Mouse (Mus musculus): Measurements from ENCODE around the gene Zfp677. TPM values are rescaled to one million over a fixed set of nuclear protein-coding genes. Genes with fewer than 3 reads are reported as not detected.
A peak's percentile ranks its signal among the peaks of the same experiment; 100 is the strongest.
"Not testable (repeated sequence)": the region's sequence is repeated elsewhere in the genome, so short reads cannot be mapped to it uniquely, and the experiment has no call there.

The Zfp677 gene
- total RNA-seq (2021): 1 to 10 TPM; 2.1 TPM
- long read RNA-seq, partial matches to known transcripts: 0 of 1 reads
- long read RNA-seq, other reads (novel, unspliced or antisense): 0 of 1 reads

DNA sequence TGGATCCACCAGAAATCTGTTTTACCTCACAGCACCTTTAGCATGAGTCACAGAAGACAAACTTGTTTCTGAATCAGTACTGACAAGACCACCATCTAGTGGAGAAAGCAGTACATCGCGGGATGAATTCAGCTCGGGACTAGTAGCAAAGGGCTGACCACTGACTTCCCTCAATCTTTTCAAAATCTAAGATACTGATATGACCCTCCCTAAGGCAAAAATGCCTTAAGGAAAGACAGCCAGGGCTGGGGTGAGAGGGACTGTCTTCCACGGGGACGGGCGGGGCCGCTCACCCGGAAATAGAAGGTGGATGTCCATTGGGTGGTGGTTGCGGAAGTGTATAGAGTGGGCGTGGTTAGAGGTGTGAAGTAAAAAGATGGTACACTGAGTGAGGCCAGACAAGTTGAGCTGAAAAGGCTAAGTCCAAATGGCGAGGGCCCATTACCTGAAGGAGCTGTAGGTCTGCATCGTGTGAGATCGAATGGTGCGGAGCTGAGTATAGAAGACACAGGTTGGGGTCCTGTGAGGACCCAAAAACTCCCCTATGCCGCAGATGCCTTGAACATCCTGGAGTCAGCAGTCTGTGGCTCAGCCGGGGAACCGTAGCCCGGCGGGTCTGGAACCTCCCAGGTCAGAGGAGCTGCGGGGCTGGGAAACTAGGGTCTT lies at the start of gene Zfp677:
Gene Zfp677 (plus strand): TSS at position 358 of the 666 bp plus-strand sequence.
- peak; percentile 43 to 49 for DNase-seq (ENCODE audit: low spot score in 2 of 2)

DNA sequence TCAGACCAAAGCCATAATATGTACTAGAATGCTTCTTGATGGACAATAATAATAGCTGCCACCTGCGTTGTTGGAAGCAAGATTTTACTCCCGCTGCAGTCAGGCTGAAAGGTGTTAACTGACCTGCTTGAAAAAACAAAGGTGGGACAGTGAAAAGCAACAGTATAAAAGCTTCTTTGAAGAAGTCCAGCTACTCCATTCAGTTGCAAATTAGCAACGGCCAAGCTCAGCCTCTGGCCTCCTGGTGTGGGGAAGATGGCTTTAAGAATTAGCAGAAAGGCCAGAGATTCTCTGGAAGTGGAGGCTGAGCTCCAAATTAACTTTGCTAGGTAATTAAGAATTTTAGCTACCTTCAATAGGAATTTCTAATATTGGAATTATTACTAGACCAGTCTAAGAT lies 15.5 kb upstream of the Zfp677 start:
- DNase-seq (ENCODE audit: low spot score in 2 of 2): not testable (repeated sequence)

DNA sequence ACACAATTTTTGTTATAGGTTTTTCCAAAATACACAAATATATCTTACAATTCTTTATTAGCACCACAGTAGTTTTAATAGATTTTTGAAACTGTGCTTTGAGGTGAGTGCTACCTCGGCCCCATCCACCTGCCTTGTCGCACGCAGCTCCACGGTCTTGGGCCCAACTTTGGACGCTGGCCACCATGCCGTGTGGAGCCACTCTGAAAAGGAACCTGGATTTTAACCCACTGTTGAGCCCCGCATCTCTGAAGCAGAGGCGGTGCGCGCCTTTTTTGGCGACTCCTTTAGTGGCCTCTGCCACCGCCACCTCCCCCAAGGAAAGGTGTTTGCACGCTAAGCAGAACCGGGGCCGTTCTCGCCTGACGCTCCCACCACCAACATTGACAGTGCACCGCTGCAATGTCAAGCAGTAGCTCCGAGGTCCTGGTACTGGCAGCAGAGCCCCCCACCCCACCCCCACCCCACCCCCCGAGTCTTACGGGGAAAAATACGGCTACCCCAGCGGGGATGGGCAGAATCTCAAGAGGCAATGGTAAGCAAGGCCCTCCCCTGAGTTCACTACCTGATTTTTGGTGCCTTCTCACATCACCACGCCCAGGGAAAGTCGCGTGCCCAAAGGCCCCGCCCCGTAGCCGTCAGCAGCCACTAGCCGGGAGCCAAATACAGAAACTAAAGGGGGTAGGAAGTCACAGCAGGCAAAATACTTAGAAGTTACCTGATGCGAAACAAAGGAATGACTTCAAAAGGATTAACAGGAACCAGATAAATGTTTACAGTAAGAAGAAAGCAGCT lies 13.4 kb upstream of the Zfp677 start:
- DNase-seq (ENCODE audit: low spot score in 2 of 2): no peak

DNA sequence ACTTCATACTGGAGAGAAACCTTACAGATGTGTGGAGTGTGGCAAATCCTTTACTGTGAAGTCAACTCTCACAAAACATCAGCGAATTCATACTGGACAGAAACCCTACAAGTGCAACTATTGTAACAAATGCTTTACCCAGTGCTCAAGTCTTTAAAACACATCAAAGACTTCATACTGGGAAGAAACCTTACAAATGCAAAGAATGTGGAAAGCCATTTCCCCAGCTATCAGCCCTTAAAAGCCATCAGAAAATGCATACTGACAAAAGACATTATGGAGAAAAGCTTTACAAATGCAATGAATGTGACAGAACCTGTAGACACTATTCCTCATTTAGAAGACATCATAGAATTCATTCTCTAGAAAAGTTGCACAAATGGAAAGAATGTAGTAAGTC lies 8.2 kb upstream of the Zfp677 start:
- no peak for DNase-seq (ENCODE audit: low spot score in 2 of 2)

DNA sequence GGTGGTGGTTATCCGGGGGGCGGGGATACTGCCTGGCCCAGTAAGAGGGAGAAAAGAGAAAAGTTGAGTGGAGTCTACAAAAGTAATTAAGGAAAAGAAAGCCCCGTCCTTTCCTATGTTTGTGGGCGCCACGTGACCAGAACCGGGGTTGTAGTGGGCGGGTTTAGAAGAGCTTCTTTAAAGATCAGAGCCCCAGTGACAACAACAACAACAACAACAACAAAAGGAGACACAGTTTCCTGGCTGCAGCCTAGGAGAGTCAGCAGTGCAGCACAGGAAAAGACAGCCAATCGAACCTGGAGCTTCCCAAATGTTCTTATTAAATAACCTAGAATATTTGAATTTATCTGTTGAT lies 486 bp downstream of the Zfp677 start:
- DNase-seq (ENCODE audit: low spot score in 2 of 2): no peak

DNA sequence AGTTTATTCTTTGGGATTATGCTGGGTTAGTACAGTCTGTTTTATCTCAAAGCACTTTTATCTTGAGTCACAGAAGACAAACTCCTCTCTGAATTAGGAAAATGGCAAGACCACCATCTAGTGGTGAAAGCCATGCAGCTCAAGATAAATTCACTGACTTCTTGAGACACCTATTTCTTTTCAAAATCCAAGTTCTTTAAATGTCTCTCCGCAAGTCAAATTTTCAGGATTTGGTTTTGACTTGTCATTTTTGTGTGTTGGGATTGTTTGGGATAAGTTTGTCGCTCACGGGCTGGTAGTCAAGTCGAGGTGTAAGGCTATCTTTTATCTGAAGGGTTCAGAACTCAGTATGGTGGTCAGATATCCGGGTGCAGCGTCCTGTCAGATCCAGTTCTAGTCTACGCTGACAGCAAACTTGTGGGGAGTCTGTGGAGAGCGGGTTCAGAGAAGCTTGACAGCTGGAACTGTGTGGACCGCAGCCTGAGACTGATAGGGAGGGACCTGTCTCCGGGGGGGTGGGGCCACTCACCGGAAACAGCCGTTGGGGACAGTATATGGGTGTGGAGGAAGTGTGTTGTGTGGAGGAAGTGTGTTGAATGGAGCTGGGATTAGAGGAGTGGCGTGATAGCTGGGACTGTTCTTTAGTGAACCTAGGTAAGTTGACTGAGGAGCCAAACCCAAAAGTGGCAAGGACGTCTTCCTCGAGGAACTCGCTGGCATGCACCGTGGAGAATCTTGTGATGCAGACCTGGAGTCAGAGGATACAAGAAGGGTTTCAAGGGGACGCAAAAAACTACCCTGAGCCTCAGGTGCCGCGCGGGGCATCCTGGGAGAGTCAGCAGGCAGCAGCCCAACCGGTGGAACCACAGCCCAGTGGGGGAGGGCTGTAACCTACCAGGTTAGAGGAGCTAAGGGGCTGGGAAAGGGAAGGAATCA lies 39.4 kb downstream of the Zfp677 start, which contains the start of gene Zfp54:
Gene Zfp54 (plus strand): TSS at position 564 of the 936 bp plus-strand sequence.
- peak; percentile 35 to 45 for DNase-seq (ENCODE audit: low spot score in 2 of 2)

DNA sequence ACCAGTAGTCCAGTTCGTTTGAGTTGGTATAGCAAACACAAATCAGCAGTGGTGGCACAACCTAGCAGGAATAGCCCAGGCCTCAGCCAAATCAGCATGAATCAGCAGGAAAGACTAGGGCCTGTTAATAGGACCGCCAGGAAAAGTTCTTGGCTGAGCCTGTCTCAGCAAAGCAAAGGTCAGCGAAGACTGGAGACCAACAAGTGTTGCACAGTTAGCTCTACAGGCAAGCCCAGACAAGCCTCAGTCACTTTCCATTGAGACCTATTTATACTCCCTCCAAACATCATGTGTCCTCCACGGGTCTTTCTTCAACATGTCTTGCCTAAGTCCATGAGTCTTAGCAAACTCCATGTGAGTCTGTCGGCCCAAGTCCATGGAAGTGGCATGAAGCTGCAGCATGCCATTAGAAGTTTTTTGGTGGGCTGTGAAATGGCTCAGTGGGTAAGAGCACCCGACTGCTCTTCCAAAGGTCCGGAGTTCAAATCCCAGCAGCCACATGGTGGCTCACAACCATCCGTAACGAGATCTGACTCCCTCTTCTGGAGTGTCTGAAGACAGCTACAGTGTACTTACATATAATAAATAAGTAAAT lies 55.4 kb downstream of the Zfp677 start:
- DNase-seq (ENCODE audit: low spot score in 2 of 2): not testable (repeated sequence)

Other genes with a start within 250 kb of the Zfp677 start
- gene Vmn1r234, start 157.7 kb upstream of the Zfp677 start, total RNA-seq (2021): not detected
- not detected for gene Vmn1r235, start 127.3 kb upstream of the Zfp677 start, total RNA-seq (2021)
- not detected for gene Vmn1r236, start 100.8 kb upstream of the Zfp677 start, total RNA-seq (2021)
- not detected for gene Vmn1r237, start 71.9 kb upstream of the Zfp677 start, total RNA-seq (2021)
- 1 to 10 TPM; 1.6 TPM for gene Zfp54, start 39.5 kb downstream of the Zfp677 start, total RNA-seq (2021)
- gene Zfp51, start 66.6 kb downstream of the Zfp677 start, total RNA-seq (2021): 1 to 10 TPM; 3.3 to 3.5 TPM
- 1 to 10 TPM; 4.9 to 5.4 TPM for gene Zfp53, start 105.2 kb downstream of the Zfp677 start, total RNA-seq (2021)
- gene Zfp52, start 151.8 kb downstream of the Zfp677 start, total RNA-seq (2021): 1 to 10 TPM; 6.3 to 6.8 TPM
- gene Zfp948, start 183.3 kb downstream of the Zfp677 start, total RNA-seq (2021): 10 to 100 TPM; 15.5 to 17.6 TPM

Measured in layer of hippocampus, postnatal 10 days (tissue).